Mouse (Mus musculus) retina, postnatal 1 day (tissue): ENCODE measurements around the gene Usp2.

ENCODE experiments used
- DNase-seq: peaks from one replicate; pipeline ENCODE4 v3.0.0-alpha.2; 2012

The Usp2 gene

DNA sequence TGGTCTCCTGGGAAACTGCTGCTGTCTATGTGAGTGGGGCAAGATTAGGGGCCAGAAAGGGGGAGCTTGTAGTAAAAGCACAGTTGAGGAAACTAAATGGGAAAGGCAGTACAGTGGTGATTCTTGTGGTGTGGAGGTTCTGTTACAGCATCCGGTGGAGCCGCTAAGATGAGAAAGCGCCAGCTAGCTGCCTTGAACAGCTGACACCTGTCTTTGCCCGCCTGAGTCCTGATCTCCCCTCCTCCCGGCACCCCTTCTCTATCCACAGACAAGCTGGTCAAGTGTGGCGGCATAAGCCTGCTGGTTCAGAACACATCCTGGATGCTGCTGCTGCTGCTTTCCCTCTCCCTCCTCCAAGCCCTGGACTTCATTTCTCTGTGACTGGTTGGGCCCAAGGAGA lies 19.8 kb upstream of the Usp2 start:
- no peak for DNase-seq

GRCm38 (mm10) chr9:44047571-44048490 lies 19.0 kb upstream of the Usp2 start:
- no peak for DNase-seq

DNA sequence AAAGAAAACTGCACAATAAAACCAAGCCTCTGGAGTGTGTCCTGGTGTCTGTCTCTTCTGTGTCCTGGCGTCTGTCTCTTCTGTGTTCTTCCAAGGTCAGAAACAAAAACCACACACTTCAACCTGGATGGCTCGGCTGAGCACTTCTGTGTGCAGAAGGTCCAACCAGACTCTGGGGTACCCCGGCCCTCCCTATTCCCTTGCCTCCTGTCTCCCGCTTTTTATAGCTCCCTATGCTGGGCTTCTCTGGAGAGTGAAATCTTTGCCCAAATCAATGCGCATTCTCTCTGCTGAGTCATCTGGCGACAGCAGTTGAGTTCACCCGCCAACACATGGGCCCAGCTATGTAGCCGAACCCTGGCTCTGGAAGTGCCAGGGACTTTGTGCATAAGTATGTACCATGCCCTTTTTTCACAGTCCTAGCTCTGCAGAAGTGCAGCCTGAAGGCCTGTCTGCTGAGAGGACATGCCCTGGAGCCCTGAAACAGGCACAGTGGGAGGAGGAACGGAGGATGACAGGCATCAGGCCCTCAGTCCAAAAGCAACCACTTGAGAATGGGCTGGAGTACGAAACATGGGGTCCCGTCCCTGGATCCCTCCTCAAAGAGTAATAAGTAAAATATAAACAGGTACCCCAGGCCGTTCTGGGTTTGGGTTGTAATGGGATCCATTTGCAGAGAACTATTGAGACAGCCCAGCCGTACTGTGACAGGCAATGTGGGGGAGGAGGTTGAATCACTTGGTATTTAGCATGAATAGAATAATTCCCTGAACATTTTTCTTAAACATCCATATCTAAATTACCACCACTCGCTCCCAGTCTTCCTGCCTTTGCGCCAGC lies 18.1 kb upstream of the Usp2 start:
- no peak for DNase-seq

DNA sequence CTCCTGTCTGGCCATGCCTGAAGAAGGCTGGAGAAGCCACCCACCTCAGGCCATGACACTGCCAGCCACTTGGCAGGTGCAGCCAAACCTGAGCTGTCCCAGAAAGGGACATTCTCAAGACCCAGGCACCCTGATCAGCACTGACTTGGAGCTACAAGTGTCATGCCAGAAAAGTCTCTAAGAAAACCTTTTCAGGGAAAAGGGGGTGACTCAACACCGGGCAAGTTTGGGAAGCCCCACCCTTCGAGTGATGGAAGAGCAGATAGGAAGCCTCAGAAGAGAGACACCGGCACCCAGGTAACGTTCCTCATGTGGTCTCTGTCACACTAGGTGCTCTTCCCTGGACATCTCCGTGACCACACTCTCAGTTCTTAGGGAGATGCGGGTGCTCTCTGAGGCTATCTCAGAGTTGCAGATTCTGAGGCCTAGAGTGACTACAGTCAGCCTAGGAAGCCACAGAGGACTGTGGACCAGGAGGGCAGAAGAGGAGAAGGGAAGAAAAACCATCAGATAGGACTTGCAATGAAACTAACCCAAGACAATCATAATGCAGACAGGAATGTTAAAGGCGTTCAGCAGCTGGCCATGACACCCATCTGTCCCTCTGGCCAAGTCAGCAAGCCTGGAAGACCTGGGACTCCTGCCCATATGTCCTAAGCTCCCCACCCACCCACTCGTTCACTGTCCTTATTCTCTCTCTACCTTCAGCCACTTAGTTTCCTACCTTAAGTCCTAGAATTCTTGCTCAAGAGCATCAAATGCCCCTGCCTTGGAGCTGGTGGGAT lies 17.2 kb upstream of the Usp2 start:
- no peak for DNase-seq

DNA sequence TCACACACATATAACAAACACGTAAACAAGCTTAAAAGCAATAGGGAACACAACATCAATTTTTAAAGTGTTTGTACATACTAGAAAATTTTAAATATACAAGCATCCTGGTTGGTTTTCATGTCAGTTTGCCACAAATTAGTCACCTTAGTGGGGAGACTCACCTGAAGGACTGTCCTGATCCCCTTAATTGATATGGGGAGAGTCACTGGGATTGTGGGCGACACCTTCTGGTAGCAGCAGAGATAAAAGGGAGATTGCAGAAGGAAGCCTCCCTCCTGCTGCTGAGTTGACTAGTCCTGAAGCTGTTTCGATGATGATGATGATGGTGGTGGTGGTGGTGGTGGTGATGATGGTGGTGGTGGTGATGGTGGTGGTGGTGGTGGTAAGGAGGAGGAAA lies 14.0 kb upstream of the Usp2 start:
- DNase-seq: no peak

DNA sequence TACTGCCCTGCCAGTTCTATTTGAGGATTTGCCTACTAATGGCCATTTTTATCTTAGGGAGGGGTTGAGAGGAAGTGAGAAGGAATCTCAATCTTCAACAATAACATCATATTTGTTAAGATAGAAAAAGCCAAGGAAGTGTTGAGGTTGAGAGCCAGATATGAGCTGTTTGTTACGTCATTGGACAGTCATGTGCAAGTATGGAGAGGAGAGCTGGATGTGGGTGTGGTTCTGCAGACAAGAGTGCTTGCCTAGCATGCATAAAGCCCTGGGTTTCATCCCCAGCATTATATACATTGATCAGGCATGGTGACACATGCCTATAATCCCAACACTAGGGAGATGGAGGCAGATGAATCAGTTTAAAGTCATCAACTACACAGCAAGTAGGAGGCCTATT lies 12.9 kb upstream of the Usp2 start:
- DNase-seq: no peak

GRCm38 (mm10) chr9:44058606-44059005 lies 8.2 kb upstream of the Usp2 start:
- no peak for DNase-seq

DNA sequence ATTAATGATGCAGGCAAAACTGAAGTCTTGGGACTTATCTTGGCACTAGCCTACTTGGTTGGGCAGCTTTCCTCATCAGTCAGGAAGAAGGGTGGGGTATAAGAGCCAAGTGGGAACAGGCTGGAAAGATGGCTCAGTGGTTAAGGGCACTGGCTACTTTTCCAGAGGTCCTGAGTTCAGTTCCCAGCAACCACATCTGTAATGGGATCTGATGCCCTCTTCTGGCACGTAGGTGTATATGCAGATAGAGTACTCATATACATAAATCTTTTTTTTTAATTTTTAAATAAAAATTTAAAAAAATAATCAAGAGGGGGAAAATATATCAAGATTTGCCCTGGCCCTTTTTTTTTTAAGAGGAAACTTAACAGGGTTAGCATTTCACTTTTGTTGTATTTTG lies 1.6 kb upstream of the Usp2 start:
- no peak for DNase-seq

DNA sequence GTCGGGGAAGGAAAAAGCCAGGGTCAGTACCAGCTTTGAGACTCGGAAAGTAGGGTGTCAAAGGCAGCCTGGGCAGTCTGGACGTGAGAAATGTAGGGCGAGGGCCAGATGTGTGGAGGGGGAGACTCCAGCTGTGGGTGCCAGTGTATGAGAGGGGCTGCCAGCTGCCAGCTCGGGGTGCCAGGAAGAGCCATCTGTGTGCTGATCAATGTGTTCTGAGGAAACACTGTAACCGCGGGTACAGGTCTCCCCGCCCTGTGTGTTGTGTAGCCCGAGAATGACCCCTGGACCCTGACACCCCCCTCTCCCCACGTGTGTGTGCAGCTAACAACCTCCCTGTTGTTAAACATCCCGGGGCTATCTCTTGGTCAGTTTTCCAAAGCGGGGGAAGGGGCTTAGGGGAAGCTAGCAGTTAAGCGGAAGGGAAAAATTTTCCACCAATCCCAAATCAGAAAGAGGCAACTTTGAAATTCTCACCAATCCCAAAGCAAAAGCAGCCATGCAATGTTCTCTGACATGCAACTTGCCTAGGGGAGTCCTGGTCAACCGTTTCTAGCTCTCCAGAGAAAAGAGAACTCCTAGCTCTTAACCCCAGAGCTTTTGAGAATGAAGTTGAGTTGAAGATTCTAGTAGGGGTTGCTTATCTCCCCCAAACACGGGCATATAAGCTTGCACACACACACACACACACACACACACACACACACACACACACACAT lies 579 bp downstream of the Usp2 start:
- DNase-seq: no peak

GRCm38 (mm10) chr9:44067960-44068330 lies 1.1 kb downstream of the Usp2 start:
- DNase-seq: no peak

DNA sequence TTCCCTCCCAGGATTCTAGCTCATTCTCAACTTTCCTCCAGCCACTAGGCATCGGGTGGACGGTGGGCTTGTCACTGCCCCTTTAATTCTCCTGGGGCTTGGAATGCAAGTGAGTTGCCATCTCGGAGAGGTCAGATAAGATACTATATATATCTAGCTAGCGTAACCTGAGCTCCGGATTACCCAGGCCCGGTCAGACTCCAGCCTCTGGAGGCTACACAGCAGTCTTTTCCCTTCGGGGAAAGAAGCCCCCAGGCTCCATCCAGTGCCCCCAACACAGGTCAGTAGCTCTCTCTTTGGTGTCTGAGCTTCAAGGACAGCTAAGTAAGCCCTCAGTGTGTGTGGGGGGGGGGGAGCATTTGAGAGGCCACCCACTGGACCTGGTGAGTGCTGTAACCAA lies 2.4 kb downstream of the Usp2 start:
- DNase-seq: no peak

GRCm38 (mm10) chr9:44070113-44070843 lies 3.5 kb downstream of the Usp2 start:
- no peak for DNase-seq

DNA sequence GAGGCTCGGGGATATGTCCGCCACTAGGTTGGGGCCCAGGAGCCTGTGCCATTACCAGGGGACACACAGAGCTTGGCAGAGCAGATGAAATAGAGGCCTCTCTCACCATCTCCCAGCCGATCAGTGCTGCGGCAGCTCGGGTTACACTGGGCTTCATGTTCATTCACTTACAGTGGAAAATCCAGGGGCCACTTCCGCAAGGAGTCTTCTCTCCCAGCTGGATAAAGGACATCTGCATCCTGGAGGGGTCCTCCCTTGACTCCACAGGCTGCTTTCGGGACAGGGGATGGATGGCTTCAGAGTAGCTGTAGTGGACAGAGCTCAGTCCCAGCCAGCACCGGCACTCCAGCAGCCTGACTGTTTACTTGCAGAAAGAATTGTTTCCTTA lies 4.0 kb downstream of the Usp2 start:
- no peak for DNase-seq

GRCm38 (mm10) chr9:44071914-44072598 lies 5.2 kb downstream of the Usp2 start:
- peak; percentile 93 for DNase-seq

DNA sequence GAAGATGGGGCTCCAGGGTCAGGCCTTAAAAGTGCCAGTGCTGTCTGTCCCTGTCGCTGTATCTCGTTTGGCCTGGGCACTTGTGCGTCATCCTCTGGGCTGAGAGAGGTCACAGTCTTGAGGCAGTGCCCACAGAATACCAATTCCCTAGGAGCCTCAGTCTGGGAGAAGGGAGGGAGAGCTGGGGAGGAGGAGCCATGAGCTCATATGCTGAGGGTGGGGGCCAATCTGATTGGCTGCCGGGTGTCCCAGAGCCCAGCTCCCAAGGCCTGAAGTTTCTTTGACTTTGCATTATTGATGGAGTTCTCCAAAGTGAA lies 5.7 kb downstream of the Usp2 start:
- peak; percentile 72 for DNase-seq

- no peak for DNase-seq
Measured at GRCm38 (mm10) chr9:44073115-44073514, 6.3 kb downstream of the Usp2 start.

DNA sequence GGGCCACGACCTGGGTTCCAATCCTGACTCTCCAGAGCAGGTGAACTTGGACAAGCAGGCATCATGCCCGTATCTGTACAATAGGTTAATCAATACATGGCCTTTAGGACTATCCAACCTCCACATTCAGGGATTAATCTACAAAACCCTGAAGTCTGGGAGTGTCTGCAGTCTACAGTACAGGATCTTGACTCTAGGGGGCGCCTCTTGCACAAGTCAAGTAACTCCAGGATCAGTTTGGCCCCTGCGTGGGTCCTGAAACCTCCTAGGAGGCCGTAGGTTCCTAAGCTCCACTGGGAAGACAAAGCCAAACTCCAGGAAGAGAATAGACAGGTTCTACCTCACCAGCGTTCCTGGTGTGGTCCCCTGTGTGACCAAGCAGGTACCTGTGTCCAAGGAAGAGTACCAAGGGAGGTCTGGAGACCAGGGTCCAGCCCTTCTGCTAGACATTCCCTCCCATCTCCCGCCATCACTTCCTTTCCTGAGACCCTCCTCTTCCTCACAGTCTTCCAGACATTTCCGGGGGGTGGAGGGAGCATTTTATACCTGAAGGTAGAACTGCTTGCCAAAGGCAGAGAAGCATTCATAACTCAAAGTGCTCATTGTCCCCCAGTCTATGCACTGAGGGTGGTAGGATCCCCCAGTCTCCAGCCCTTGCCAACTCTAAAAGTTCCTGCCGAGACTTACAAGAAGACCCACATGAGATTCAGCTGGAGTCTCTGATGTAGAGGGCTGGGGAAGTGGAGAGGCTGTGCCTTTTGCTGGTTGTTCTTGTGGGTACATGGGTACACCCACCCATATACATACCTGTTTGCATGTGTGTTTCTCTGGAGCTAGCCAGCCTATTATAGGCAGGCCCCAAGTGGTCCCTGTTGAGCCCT lies 7.8 kb downstream of the Usp2 start:
- DNase-seq: peak; percentile 53

DNA sequence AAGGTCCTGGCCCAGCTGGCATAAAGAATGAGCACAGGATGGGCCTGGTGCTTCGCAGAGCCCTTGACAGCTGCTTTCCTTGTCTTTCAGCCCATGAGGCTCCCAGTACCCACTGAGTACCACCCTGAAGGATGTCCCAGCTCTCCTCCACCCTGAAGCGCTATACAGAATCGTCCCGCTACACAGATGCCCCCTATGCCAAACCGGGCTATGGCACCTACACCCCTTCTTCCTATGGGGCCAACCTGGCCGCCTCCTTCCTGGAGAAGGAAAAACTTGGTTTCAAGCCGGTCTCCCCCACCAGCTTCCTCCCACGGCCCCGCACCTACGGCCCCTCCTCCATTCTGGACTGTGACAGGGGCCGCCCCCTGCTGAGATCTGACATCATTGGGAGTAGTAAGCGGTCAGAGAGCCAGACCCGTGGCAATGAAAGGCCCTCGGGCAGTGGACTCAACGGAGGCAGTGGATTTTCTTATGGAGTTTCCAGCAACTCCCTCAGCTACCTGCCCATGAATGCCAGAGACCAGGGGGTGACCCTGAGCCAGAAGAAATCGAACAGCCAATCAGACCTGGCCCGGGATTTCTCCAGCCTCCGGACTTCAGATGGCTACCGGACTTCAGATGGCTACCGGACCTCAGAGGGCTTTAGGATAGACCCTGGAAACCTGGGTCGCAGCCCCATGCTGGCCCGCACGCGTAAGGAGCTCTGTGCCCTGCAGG lies 8.6 kb downstream of the Usp2 start:
- DNase-seq: no peak

GRCm38 (mm10) chr9:44075996-44076763 lies 9.4 kb downstream of the Usp2 start:
- DNase-seq: no peak
